Mouse (Mus musculus) testis, adult 2 months (tissue): ENCODE data around the gene Cadm4.

ENCODE experiments used
- CTCF ChIP-seq: fragments of 200-500 bp; IDR thresholded peaks from 2 replicates; pipeline ENCODE4 v1.5.1; 2012; ENCODE audit warnings: low read depth, mild to moderate bottlenecking, inconsistent platforms, low read length, moderate library complexity; ENCODE audit not compliant: control insufficient read depth, insufficient read depth, insufficient replicate concordance
- POLR2A ChIP-seq: fragments of 200-500 bp; IDR thresholded peaks from 2 replicates; pipeline ENCODE4 v1.6.1; 2012; ENCODE audit warnings: low read depth, mild to moderate bottlenecking, inconsistent platforms, low read length, moderate library complexity; ENCODE audit not compliant: control insufficient read depth

- TF ChIP-seq POLR2A (no peak), CTCF (peak; percentile 45; the same call in 1 of the 2 replicates)
Measured at GRCm38 (mm10) chr7:24531211-24531971, 49.6 kb downstream of the Cadm4 start.
